17 mouse cellular contexts compared by ENCODE assay signal in genomic region chr17:26624999-26625398, GRCm38 (mm10). TPM values are rescaled to one million over a fixed set of nuclear protein-coding genes. Genes with fewer than 3 reads are reported as not detected.
DNase-seq lines count a peak whose midpoint lies in the region; TF ChIP-seq lines count a peak whose summit lies in the region.
"Had no signal": no experiment of that assay in that cellular context is flagged by ENCODE, and none has a peak within 500 bp of the region (broad histone marks: within the 10 kb centered on the region; RNA-seq: fewer than 3 reads in every experiment).

No protein-coding gene starts in this region.

- 43% methylated on average over 10 of the region's 10 CpGs for WGBS in cerebellum, adult 2 months

- TF ChIP-seq POLR2A in cerebellum, adult 2 months (IDR thresholded peaks at IDR 0.05; ENCODE audit: borderline replicate concordance, insufficient read depth, low read length): no peak

- no peak for DNase-seq in cerebellum, adult 2 months
- no peak for DNase-seq in cerebellum, adult 9-11 months
- DNase-seq in heart, adult 11 months: peak; percentile 95
- no peak for DNase-seq in heart, postnatal 36 days
- no peak for DNase-seq in urinary bladder, adult 2 months (ENCODE audit: low spot score)
- DNase-seq: adrenal gland, postnatal 25 days; cerebellum, adult 11 months; cerebellum, adult 8-10 months; cerebellum, postnatal 14 days; kidney, adult 18-20 months; kidney, adult 9 months had no signal

- H3K27ac ChIP-seq in cerebellum, adult 2 months (ENCODE audit: insufficient read depth, low read length): peak overlapping the region; percentile 22; the same call in 1 of the 2 replicates
- H3K27ac ChIP-seq in brown adipose tissue, adult 24 weeks (replicated peaks; ENCODE audit: low read depth, low read length): peak overlapping the region; percentile 98
- H3K27ac ChIP-seq: forebrain, embryonic 10.5 days; forebrain, embryonic 13.5 days; heart, embryonic 10.5 days; hindbrain, embryonic 10.5 days; hindbrain, embryonic 13.5 days had no signal

- no peak for TF ChIP-seq CTCF in cerebellum, adult 2 months (IDR thresholded peaks at IDR 0.05; ENCODE audit: borderline replicate concordance, insufficient read depth, low read depth, low read length)

- H3K4me3 ChIP-seq in cerebellum, adult 2 months (replicated peaks; ENCODE audit: insufficient read depth, low read depth, low read length): no peak overlapping the region
- H3K4me3 ChIP-seq in brown adipose tissue, adult 24 weeks (ENCODE audit: insufficient read depth, low read depth, low read length): peak overlapping the region; percentile 52
- H3K4me3 ChIP-seq: forebrain, embryonic 10.5 days; forebrain, embryonic 13.5 days; heart, embryonic 10.5 days; hindbrain, embryonic 10.5 days; hindbrain, embryonic 13.5 days had no signal

- H3K4me1 ChIP-seq in cerebellum, adult 2 months (ENCODE audit: control insufficient read depth, insufficient read depth, low read length): peaks cover 58% of the 10 kb centered on the region
- H3K4me1 ChIP-seq in brown adipose tissue, adult 24 weeks (ENCODE audit: control insufficient read depth, insufficient read depth, insufficient read length, low read length): peaks cover 30% of the 10 kb centered on the region
- H3K4me1 ChIP-seq: forebrain, embryonic 10.5 days; forebrain, embryonic 13.5 days; heart, embryonic 10.5 days; hindbrain, embryonic 10.5 days; hindbrain, embryonic 13.5 days had no signal

- H3K27me3 ChIP-seq in cerebellum, adult 2 months (ENCODE audit: control insufficient read depth, insufficient read depth, low read length): no peaks in the 10 kb centered on the region
- H3K27me3 ChIP-seq: forebrain, embryonic 13.5 days; hindbrain, embryonic 13.5 days had no signal

- intact Hi-C loops in heart, postnatal 36 days (cut with DNase I): loop anchor here (5.0 kb wide), 1 partner anchor 118 kb away; no protein-coding TSS in a partner anchor

RNA-seq across cellular contexts. Expression of gene Atp6v0e, which starts 38.0 kb away (rescaled TPM):
- polyA plus RNA-seq in cerebellum, adult 2 months (2012; rRNA removed): 99.8 and 105 TPM in 2 replicates
- total RNA-seq in heart, postnatal 36 days (2021): 10 to 100 TPM; 58.6 to 68.7 TPM
- 314 and 348 TPM in 2 replicates for polyA plus RNA-seq in brown adipose tissue, adult 24 weeks (2012; ENCODE audit: insufficient read depth, insufficient read length, missing spikeins)
- 260 and 293 TPM in 2 replicates for polyA plus RNA-seq in urinary bladder, adult 2 months (2012; rRNA removed)
